Mouse (Mus musculus): Measurements from ENCODE around the gene Dhx15. TPM values are rescaled to one million over a fixed set of nuclear protein-coding genes. Genes with fewer than 3 reads are reported as not detected.

Gene Dhx15
- polyA plus RNA-seq, 1 experiment from 2014 or later, result 189 TPM

GRCm38 (mm10) chr5:52113851-52114731 is 76.2 kb downstream of the Dhx15 start:
- H3K9me3 ChIP-seq (ENCODE audit: low read length), result no peaks in the 10 kb centered on the region
- peak overlapping the region; percentile 69 for H3K9ac ChIP-seq (replicated peaks; ENCODE audit: low read length)
- under 1% methylated on average over 54 of the region's 54 CpGs for WGBS
- no peaks in the 10 kb centered on the region for H3K36me3 ChIP-seq (ENCODE audit: insufficient read depth, low read length)
- peaks cover 33% of the 10 kb centered on the region for H3K4me1 ChIP-seq (ENCODE audit: insufficient read depth, low read length)
- peak; percentile 27; the same call in 1 of the 2 replicates for ATAC-seq (ENCODE audit: low FRiP score, low TSS enrichment)
- peaks cover 54% of the 10 kb centered on the region for H3K27me3 ChIP-seq (ENCODE audit: insufficient read depth, low read length)
- peak overlapping the region; percentile 100 for H3K4me2 ChIP-seq (replicated peaks; ENCODE audit: low read depth, low read length)
- H3K4me3 ChIP-seq (ENCODE audit: low read length), result peak overlapping the region; percentile 79
- no peak overlapping the region for H3K27ac ChIP-seq (ENCODE audit: low read length)

DNA sequence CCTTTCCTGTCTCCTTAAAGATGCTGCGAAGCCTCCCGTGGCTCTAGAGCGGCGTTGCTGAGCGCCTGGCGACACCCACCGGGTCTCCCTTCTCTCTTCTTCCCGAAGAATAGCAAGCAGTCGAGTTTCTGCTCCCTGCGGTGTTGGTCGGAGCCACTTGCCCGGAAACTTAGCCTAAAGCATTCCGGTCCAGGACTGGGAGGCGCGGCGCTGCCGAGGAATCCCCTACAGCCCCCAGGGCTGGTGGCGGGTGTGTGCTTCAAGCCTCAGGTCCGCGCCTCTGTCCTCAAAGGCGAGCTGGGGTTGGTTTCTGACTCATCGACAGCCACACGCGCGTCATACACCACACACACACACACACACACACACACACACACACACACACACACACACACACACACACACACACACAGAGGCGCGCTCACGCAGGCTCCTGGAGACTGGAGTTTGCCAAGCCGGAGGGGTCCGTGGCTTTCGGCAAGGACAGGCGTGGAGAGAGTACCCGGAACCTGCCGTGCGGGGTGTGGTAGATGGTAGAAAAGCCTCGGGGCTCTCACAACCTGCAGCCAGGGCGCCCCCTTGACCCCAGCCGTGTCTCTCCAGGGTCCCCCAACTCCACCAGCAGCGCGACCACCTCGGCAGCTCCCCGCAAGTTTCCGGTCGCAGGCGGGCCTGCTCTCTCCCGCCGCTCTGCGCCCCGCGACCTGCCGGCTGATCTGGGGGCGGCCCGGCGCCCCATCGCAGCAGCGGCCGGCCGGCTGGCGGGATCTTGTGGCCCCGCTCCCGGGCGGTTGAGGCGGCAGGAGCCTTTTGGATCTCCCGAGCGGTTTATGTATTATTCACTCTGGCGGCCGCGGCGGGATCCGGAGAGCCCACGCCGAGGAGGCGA is 77.1 kb downstream of the Dhx15 start:
- under 1% methylated on average over 71 of the region's 73 CpGs for WGBS
- peaks cover 54% of the 10 kb centered on the region for H3K27me3 ChIP-seq (ENCODE audit: insufficient read depth, low read length)
- H3K4me1 ChIP-seq (ENCODE audit: insufficient read depth, low read length), result peaks cover 33% of the 10 kb centered on the region
- H3K9ac ChIP-seq (replicated peaks; ENCODE audit: low read length), result peak overlapping the region; percentile 69
- ATAC-seq (ENCODE audit: low FRiP score, low TSS enrichment), result peak; percentile 16; the same call in 1 of the 2 replicates
- H3K4me3 ChIP-seq (ENCODE audit: low read length), result peak overlapping the region; percentile 79
- H3K36me3 ChIP-seq (ENCODE audit: insufficient read depth, low read length), result no peaks in the 10 kb centered on the region
- H3K9me3 ChIP-seq (ENCODE audit: low read length), result no peaks in the 10 kb centered on the region
- peak overlapping the region; percentile 100 for H3K4me2 ChIP-seq (replicated peaks; ENCODE audit: low read depth, low read length)
- H3K27ac ChIP-seq (ENCODE audit: low read length), result no peak overlapping the region

- Histone ChIP-seq H3K4me2 (replicated peaks; ENCODE audit: low read depth, low read length) (peak overlapping the region; percentile 100), H3K27ac (ENCODE audit: low read length) (no peak overlapping the region), H3K36me3 (ENCODE audit: insufficient read depth, low read length) (no peaks in the 10 kb centered on the region), H3K27me3 (ENCODE audit: insufficient read depth, low read length) (peaks cover 51% of the 10 kb centered on the region), H3K4me1 (ENCODE audit: insufficient read depth, low read length) (peaks cover 33% of the 10 kb centered on the region), H3K9ac (replicated peaks; ENCODE audit: low read length) (no peak overlapping the region), H3K4me3 (ENCODE audit: low read length) (peak overlapping the region; percentile 79), H3K9me3 (ENCODE audit: low read length) (no peaks in the 10 kb centered on the region)
- 16% methylated on average over 16 of the region's 16 CpGs for WGBS
- no peak for ATAC-seq (ENCODE audit: low FRiP score, low TSS enrichment)
Observed at GRCm38 (mm10) chr5:52112191-52112760, 78.0 kb downstream of the Dhx15 start.

DNA sequence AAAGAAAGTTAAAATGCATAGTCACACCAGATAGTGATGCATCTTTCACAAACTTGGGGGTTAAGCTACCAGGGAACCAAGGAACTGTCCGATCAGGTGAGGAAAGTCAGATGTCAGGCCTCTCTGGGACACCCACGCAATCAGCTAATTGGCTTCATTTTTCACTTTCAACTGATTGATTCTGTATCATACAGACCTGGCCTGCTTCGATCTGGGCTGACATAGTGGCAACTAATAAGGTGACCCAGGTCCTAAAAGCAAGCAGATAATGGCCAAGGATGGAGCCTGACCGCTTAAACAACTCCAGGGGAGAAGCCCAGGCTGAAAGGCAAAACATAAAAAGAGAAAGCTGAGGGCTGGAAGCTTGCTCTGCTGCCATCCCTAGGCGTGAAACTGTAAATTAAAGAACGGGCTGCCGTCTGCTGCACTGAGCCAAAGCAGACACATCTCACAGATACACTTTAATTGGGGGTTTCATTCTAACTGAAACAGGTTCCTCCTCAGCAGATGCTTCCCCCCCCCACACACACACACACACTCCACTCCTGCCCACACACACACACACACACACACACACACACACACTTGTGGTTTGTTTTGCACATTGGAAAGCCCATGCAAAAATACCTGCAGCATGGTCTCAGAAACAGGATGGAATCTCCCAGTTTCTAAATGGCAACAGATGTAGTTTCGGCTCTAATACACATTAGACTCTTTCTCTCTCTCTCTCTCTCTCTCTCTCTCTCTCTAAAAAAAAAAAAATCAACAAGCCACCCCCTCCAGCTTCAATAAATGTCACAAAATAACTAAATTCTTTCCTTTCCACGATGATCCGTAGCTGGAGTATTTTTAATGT is 79.3 kb downstream of the Dhx15 start:
- 52% methylated on average over 10 of the region's 10 CpGs for WGBS
- Histone ChIP-seq H3K4me3 (ENCODE audit: low read length) (no peak overlapping the region), H3K36me3 (ENCODE audit: insufficient read depth, low read length) (no peaks in the 10 kb centered on the region), H3K27me3 (ENCODE audit: insufficient read depth, low read length) (peaks cover 51% of the 10 kb centered on the region), H3K4me2 (replicated peaks; ENCODE audit: low read depth, low read length) (no peak overlapping the region), H3K4me1 (ENCODE audit: insufficient read depth, low read length) (peaks cover 26% of the 10 kb centered on the region), H3K9ac (replicated peaks; ENCODE audit: low read length) (no peak overlapping the region), H3K9me3 (ENCODE audit: low read length) (no peaks in the 10 kb centered on the region), H3K27ac (ENCODE audit: low read length) (no peak overlapping the region)
- no peak for ATAC-seq (ENCODE audit: low FRiP score, low TSS enrichment)

Small RNA genes within 50 kb of the gene (microRNA-seq; reads per million reads assigned to microRNA genes)
- not detected for gene Mir6417

Other genes with a start within 250 kb of the Dhx15 start
- 28.1 and 28.2 TPM in 2 replicates for gene Sod3, start 173.3 kb upstream of the Dhx15 start, polyA plus RNA-seq (2015; fragmentation: Nextera tagmentation; extraction: Ambion mirVana)